Mouse (Mus musculus): Measurements from ENCODE around the gene Catsper4. TPM values are rescaled to one million over a fixed set of nuclear protein-coding genes. Genes with fewer than 3 reads are reported as not detected.

Catsper4 gene
- total and polyA plus RNA-seq, 3 experiments = not detected

DNA sequence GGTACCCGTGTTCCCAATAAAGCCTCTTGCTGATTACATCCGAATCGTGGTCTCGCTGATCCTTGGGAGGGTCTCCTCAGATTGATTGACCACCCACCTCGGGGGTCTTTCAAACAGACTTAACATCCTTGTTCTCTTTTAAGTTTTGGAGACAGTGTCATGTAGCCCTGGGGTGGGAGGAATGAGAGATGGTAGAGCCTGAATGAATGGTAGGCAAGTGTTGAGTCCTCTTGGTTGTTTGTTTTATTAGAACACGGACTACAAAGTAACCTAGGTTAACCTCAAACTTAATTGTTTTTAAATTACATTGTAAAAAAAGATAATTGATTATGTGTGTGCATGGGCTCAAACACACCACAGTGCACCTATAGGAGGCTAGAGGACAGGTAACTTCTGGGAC, 62.6 kb downstream of the Catsper4 start:
- no peaks in the 10 kb centered on the region for H3K27me3 ChIP-seq (replicated peaks)
- no peak overlapping the region for H3K4me2 ChIP-seq (ENCODE audit: insufficient read depth, low read depth, poor library complexity, severe bottlenecking)
- TF ChIP-seq EP300 (IDR thresholded peaks at IDR 0.05; ENCODE audit: low read length) (no peak), JUN (IDR thresholded peaks at IDR 0.05; ENCODE audit: insufficient read depth, low read depth, low read length) (no peak), ELF1 (IDR thresholded peaks at IDR 0.05; ENCODE audit: low read depth, low read length) (no peak), POLR2AphosphoS2 (IDR thresholded peaks at IDR 0.05; ENCODE audit: low read depth, low read length) (no peak), JUND (conservative IDR thresholded peaks at IDR 0.05; ENCODE audit: low read depth, low read length) (no peak), CTCF (conservative IDR thresholded peaks at IDR 0.05 in 1 of 2, IDR thresholded peaks at IDR 0.05 in 1 of 2; ENCODE audit: low read depth in 2 of 2, low read length in 2 of 2) (no peak), NELFE (IDR thresholded peaks at IDR 0.05; ENCODE audit: low read depth, low read length) (no peak)
- H3K27ac ChIP-seq (ENCODE audit: insufficient read depth, low read depth) = no peak overlapping the region
- H3K79me2 ChIP-seq (replicated peaks; ENCODE audit: control insufficient read depth, extremely low read depth, insufficient read depth, poor library complexity, severe bottlenecking) = no peaks in the 10 kb centered on the region
- dilution Hi-C loops (cut with MboI; ENCODE audit: extremely low pct_ligation_motif_present, extremely low pct_unique_long_range_greater_than_20kb, low sequenced_read_pairs) = no loop called here
- DNase-seq (ENCODE audit: extremely low read depth) = no peak
- no peak overlapping the region for H3K9ac ChIP-seq (ENCODE audit: insufficient read depth, low read depth)
- H3K36me3 ChIP-seq (replicated peaks in 1 of 2; ENCODE audit: control insufficient read depth in 1 of 2, insufficient read depth in 1 of 2, low read length in 1 of 2) = peaks cover 3 to 31% of the 10 kb centered on the region in 2 experiments
- peaks cover 0 to 4% of the 10 kb centered on the region in 2 experiments; a peak in 1 of 4 replicates for H3K4me1 ChIP-seq (ENCODE audit: control insufficient read depth in 1 of 2, insufficient read depth in 2 of 2)
- in situ Hi-C loops (cut with MboI; ENCODE audit: low pct_ligation_motif_present, low pct_unique_long_range_greater_than_20kb, low sequenced_read_pairs) = no loop called here
- no peak overlapping the region for H3K4me3 ChIP-seq (replicated peaks in 1 of 3; ENCODE audit: low read depth in 2 of 3, low read length in 2 of 3, poor library complexity in 1 of 3)
- H3K9me3 ChIP-seq (replicated peaks; ENCODE audit: low read length) = no peaks in the 10 kb centered on the region

Other genes with a start within 250 kb of the Catsper4 start
- gene Dhdds, start 226.5 kb downstream of the Catsper4 start, total RNA-seq (2012; rRNA removed) = 26.0 and 29.4 TPM in 2 replicates
- gene Dhdds, start 226.5 kb downstream of the Catsper4 start, total RNA-seq (2014; rRNA removed) = 12.9 TPM in 2 replicates
- gene Dhdds, start 226.5 kb downstream of the Catsper4 start, polyA plus RNA-seq (2012; ENCODE audit: insufficient read length, low read depth) = 33.1 and 34.5 TPM in 2 replicates
- gene Lin28a, start 208.5 kb downstream of the Catsper4 start, total RNA-seq (2012; rRNA removed) = 0.04 and 0.08 TPM in 2 replicates
- not detected in 2 replicates for gene Lin28a, start 208.5 kb downstream of the Catsper4 start, total RNA-seq (2014; rRNA removed)
- not detected in 2 replicates for gene Lin28a, start 208.5 kb downstream of the Catsper4 start, polyA plus RNA-seq (2012; ENCODE audit: insufficient read length, low read depth)
- not detected in 2 replicates for gene Zfp683, start 173.5 kb downstream of the Catsper4 start, total RNA-seq (2012; rRNA removed)
- gene Zfp683, start 173.5 kb downstream of the Catsper4 start, total RNA-seq (2014; rRNA removed) = not detected in 2 replicates
- gene Zfp683, start 173.5 kb downstream of the Catsper4 start, polyA plus RNA-seq (2012; ENCODE audit: insufficient read length, low read depth) = 0.16 TPM in 1 of 2 replicates, not detected in the other
- gene Crybg2, start 166.6 kb downstream of the Catsper4 start, total RNA-seq (2012; rRNA removed) = 9.2 and 10.6 TPM in 2 replicates
- 3.0 and 3.6 TPM in 2 replicates for gene Crybg2, start 166.6 kb downstream of the Catsper4 start, total RNA-seq (2014; rRNA removed)
- 15.6 and 15.9 TPM in 2 replicates for gene Crybg2, start 166.6 kb downstream of the Catsper4 start, polyA plus RNA-seq (2012; ENCODE audit: insufficient read length, low read depth)
- gene Cd52, start 132.3 kb downstream of the Catsper4 start, total RNA-seq (2012; rRNA removed) = 2,306 and 3,109 TPM in 2 replicates
- gene Cd52, start 132.3 kb downstream of the Catsper4 start, total RNA-seq (2014; rRNA removed) = 4,323 and 5,448 TPM in 2 replicates
- gene Cd52, start 132.3 kb downstream of the Catsper4 start, polyA plus RNA-seq (2012; ENCODE audit: insufficient read length, low read depth) = 1,849 and 1,886 TPM in 2 replicates
- gene Ubxn11, start 124.8 kb downstream of the Catsper4 start, total RNA-seq (2012; rRNA removed) = 12.3 and 18.8 TPM in 2 replicates
- gene Ubxn11, start 124.8 kb downstream of the Catsper4 start, total RNA-seq (2014; rRNA removed) = 6.0 and 6.6 TPM in 2 replicates
- gene Ubxn11, start 124.8 kb downstream of the Catsper4 start, polyA plus RNA-seq (2012; ENCODE audit: insufficient read length, low read depth) = 35.9 and 38.8 TPM in 2 replicates
- gene Sh3bgrl3, start 98.6 kb downstream of the Catsper4 start, total RNA-seq (2012; rRNA removed) = 151 and 153 TPM in 2 replicates
- gene Sh3bgrl3, start 98.6 kb downstream of the Catsper4 start, total RNA-seq (2014; rRNA removed) = 104 and 128 TPM in 2 replicates
- gene Sh3bgrl3, start 98.6 kb downstream of the Catsper4 start, polyA plus RNA-seq (2012; ENCODE audit: insufficient read length, low read depth) = 289 and 362 TPM in 2 replicates
- gene Cep85, start 40.3 kb downstream of the Catsper4 start, total RNA-seq (2012; rRNA removed) = 24.4 and 24.9 TPM in 2 replicates
- gene Cep85, start 40.3 kb downstream of the Catsper4 start, total RNA-seq (2014; rRNA removed) = 29.4 and 32.8 TPM in 2 replicates
- 28.3 and 32.8 TPM in 2 replicates for gene Cep85, start 40.3 kb downstream of the Catsper4 start, polyA plus RNA-seq (2012; ENCODE audit: insufficient read length, low read depth)
- not detected in 2 replicates for gene Gm7534, start 24.4 kb downstream of the Catsper4 start, total RNA-seq (2012; rRNA removed)
- not detected in 2 replicates for gene Gm7534, start 24.4 kb downstream of the Catsper4 start, total RNA-seq (2014; rRNA removed)
- gene Gm7534, start 24.4 kb downstream of the Catsper4 start, polyA plus RNA-seq (2012; ENCODE audit: insufficient read length, low read depth) = not detected in 2 replicates
- 0.08 and 0.13 TPM in 2 replicates for gene Cnksr1, start 11.0 kb upstream of the Catsper4 start, total RNA-seq (2012; rRNA removed)
- gene Cnksr1, start 11.0 kb upstream of the Catsper4 start, total RNA-seq (2014; rRNA removed) = not detected in 2 replicates
- gene Cnksr1, start 11.0 kb upstream of the Catsper4 start, polyA plus RNA-seq (2012; ENCODE audit: insufficient read length, low read depth) = 0.16 TPM in 1 of 2 replicates, not detected in the other
- gene E130218I03Rik, start 16.3 kb upstream of the Catsper4 start, total RNA-seq (2012; rRNA removed) = 2.9 TPM in 2 replicates
- gene E130218I03Rik, start 16.3 kb upstream of the Catsper4 start, total RNA-seq (2014; rRNA removed) = 0.43 TPM in 1 of 2 replicates, not detected in the other
- 1.6 and 2.5 TPM in 2 replicates for gene E130218I03Rik, start 16.3 kb upstream of the Catsper4 start, polyA plus RNA-seq (2012; ENCODE audit: insufficient read length, low read depth)
- gene Zfp593, start 18.2 kb upstream of the Catsper4 start, total RNA-seq (2012; rRNA removed) = 29.1 and 32.3 TPM in 2 replicates
- 31.2 and 34.7 TPM in 2 replicates for gene Zfp593, start 18.2 kb upstream of the Catsper4 start, total RNA-seq (2014; rRNA removed)
- 27.9 and 28.9 TPM in 2 replicates for gene Zfp593, start 18.2 kb upstream of the Catsper4 start, polyA plus RNA-seq (2012; ENCODE audit: insufficient read length, low read depth)
- gene Gm30191, start 19.6 kb upstream of the Catsper4 start, total RNA-seq (2012; rRNA removed) = not detected in 2 replicates
- not detected in 2 replicates for gene Gm30191, start 19.6 kb upstream of the Catsper4 start, total RNA-seq (2014; rRNA removed)
- not detected in 2 replicates for gene Gm30191, start 19.6 kb upstream of the Catsper4 start, polyA plus RNA-seq (2012; ENCODE audit: insufficient read length, low read depth)
- not detected in 2 replicates for gene Grrp1, start 26.7 kb upstream of the Catsper4 start, total RNA-seq (2012; rRNA removed)
- gene Grrp1, start 26.7 kb upstream of the Catsper4 start, total RNA-seq (2014; rRNA removed) = not detected in 2 replicates
- gene Grrp1, start 26.7 kb upstream of the Catsper4 start, polyA plus RNA-seq (2012; ENCODE audit: insufficient read length, low read depth) = not detected in 2 replicates
- gene Pdik1l, start 60.5 kb upstream of the Catsper4 start, total RNA-seq (2012; rRNA removed) = 14.6 and 16.1 TPM in 2 replicates
- 13.7 and 14.8 TPM in 2 replicates for gene Pdik1l, start 60.5 kb upstream of the Catsper4 start, total RNA-seq (2014; rRNA removed)
- 12.1 and 15.6 TPM in 2 replicates for gene Pdik1l, start 60.5 kb upstream of the Catsper4 start, polyA plus RNA-seq (2012; ENCODE audit: insufficient read length, low read depth)
- gene Trim63, start 87.7 kb upstream of the Catsper4 start, total RNA-seq (2012; rRNA removed) = 0.25 TPM in 1 of 2 replicates, not detected in the other
- gene Trim63, start 87.7 kb upstream of the Catsper4 start, total RNA-seq (2014; rRNA removed) = 0.16 TPM in 1 of 2 replicates, not detected in the other
- gene Trim63, start 87.7 kb upstream of the Catsper4 start, polyA plus RNA-seq (2012; ENCODE audit: insufficient read length, low read depth) = 0.38 and 0.49 TPM in 2 replicates
- 8.9 and 9.7 TPM in 2 replicates for gene Slc30a2, start 115.8 kb upstream of the Catsper4 start, total RNA-seq (2012; rRNA removed)
- 4.5 and 5.1 TPM in 2 replicates for gene Slc30a2, start 115.8 kb upstream of the Catsper4 start, total RNA-seq (2014; rRNA removed)
- 22.4 and 23.6 TPM in 2 replicates for gene Slc30a2, start 115.8 kb upstream of the Catsper4 start, polyA plus RNA-seq (2012; ENCODE audit: insufficient read length, low read depth)
- 1.0 and 4.5 TPM in 2 replicates for gene Extl1, start 156.5 kb upstream of the Catsper4 start, total RNA-seq (2012; rRNA removed)
- 0.36 and 0.54 TPM in 2 replicates for gene Extl1, start 156.5 kb upstream of the Catsper4 start, total RNA-seq (2014; rRNA removed)
- gene Extl1, start 156.5 kb upstream of the Catsper4 start, polyA plus RNA-seq (2012; ENCODE audit: insufficient read length, low read depth) = 1.6 TPM in 2 replicates
- gene Pafah2, start 168.9 kb upstream of the Catsper4 start, total RNA-seq (2012; rRNA removed) = 10.5 and 10.7 TPM in 2 replicates
- 8.9 and 10.6 TPM in 2 replicates for gene Pafah2, start 168.9 kb upstream of the Catsper4 start, total RNA-seq (2014; rRNA removed)
- gene Pafah2, start 168.9 kb upstream of the Catsper4 start, polyA plus RNA-seq (2012; ENCODE audit: insufficient read length, low read depth) = 9.1 and 10.4 TPM in 2 replicates
- 39.4 and 48.0 TPM in 2 replicates for gene Stmn1, start 240.9 kb upstream of the Catsper4 start, total RNA-seq (2012; rRNA removed)
- gene Stmn1, start 240.9 kb upstream of the Catsper4 start, total RNA-seq (2014; rRNA removed) = 31.2 and 33.6 TPM in 2 replicates
- 34.7 and 38.3 TPM in 2 replicates for gene Stmn1, start 240.9 kb upstream of the Catsper4 start, polyA plus RNA-seq (2012; ENCODE audit: insufficient read length, low read depth)